ENCODE assay signal across 9 mouse cellular contexts in genomic region chr1:36861775-36862174, GRCm38 (mm10).
A peak's percentile ranks its signal among the peaks of the same experiment; 100 is the strongest.
DNase-seq lines count a peak whose midpoint lies in the region; ATAC-seq and TF ChIP-seq lines count a peak whose summit lies in the region.
"Had no signal": no experiment of that assay in that cellular context is flagged by ENCODE, and none has a peak within 500 bp of the region (broad histone marks: within the 10 kb centered on the region; RNA-seq: fewer than 3 reads in every experiment).

No protein-coding gene starts in this region.

- 62% methylated on average over 2 of the region's 2 CpGs for WGBS in kidney, postnatal 0 days
- 68% methylated on average over 2 of the region's 2 CpGs for WGBS in embryonic facial prominence, embryonic 15.5 days
- WGBS in heart, embryonic 14.5 days = 48% methylated on average over 2 of the region's 2 CpGs
- 52% methylated on average over 2 of the region's 2 CpGs for WGBS in liver, postnatal 0 days (ENCODE audit: insufficient replicate concordance)

- no peak overlapping the region for H3K4me2 ChIP-seq in kidney, postnatal 0 days (ENCODE audit: low read length)
- no peak overlapping the region for H3K4me2 ChIP-seq in embryonic facial prominence, embryonic 15.5 days (replicated peaks)
- no peak overlapping the region for H3K4me2 ChIP-seq in heart, embryonic 14.5 days (ENCODE audit: low read length)
- H3K4me2 ChIP-seq in liver, postnatal 0 days (ENCODE audit: low read depth, low read length) = no peak overlapping the region

- ATAC-seq in kidney, postnatal 0 days (replicated peaks; ENCODE audit: low FRiP score, low read depth) = no peak
- 0 out of 2 replicates have a peak, but pooled peaks have one; percentile 29 for ATAC-seq in embryonic facial prominence, embryonic 15.5 days (ENCODE audit: insufficient number of reproducible peaks, low FRiP score, low TSS enrichment, low read depth)
- ATAC-seq in heart, embryonic 14.5 days (ENCODE audit: insufficient number of reproducible peaks, insufficient read depth, low FRiP score, low read depth) = 0 out of 2 replicates have a peak, but pooled peaks have one; percentile 46
- peak; percentile 87 for ATAC-seq in liver, postnatal 0 days

- H3K4me3 ChIP-seq in kidney, postnatal 0 days (replicated peaks; ENCODE audit: low read depth, low read length) = no peak overlapping the region
- H3K4me3 ChIP-seq in embryonic facial prominence, embryonic 15.5 days (replicated peaks) = no peak overlapping the region
- H3K4me3 ChIP-seq in heart, embryonic 14.5 days (ENCODE audit: control insufficient read depth in 1 of 2, insufficient read depth in 1 of 2, low read depth in 1 of 2, low read length in 2 of 2) = no peak overlapping the region
- no peak overlapping the region for H3K4me3 ChIP-seq in liver, postnatal 0 days (ENCODE audit: low read depth, low read length)

- H3K27ac ChIP-seq in kidney, postnatal 0 days = peak overlapping the region; percentile 55
- H3K27ac ChIP-seq in embryonic facial prominence, embryonic 15.5 days (replicated peaks) = peak overlapping the region; percentile 49
- peak overlapping the region; percentile 63 to 71 for H3K27ac ChIP-seq in heart, embryonic 14.5 days (replicated peaks in 1 of 2; ENCODE audit: control insufficient read depth in 1 of 2, insufficient read depth in 1 of 2, low read depth in 2 of 2, low read length in 2 of 2)
- H3K27ac ChIP-seq in liver, postnatal 0 days (ENCODE audit: low read depth) = peak overlapping the region; percentile 66

- no peaks in the 10 kb centered on the region for H3K27me3 ChIP-seq in kidney, postnatal 0 days (ENCODE audit: insufficient read depth, low read length)
- no peaks in the 10 kb centered on the region for H3K27me3 ChIP-seq in embryonic facial prominence, embryonic 15.5 days
- no peaks in the 10 kb centered on the region for H3K27me3 ChIP-seq in heart, embryonic 14.5 days (ENCODE audit: control insufficient read depth, insufficient read depth, low read length)
- H3K27me3 ChIP-seq in liver, postnatal 0 days (ENCODE audit: insufficient read depth, low read length) = no peaks in the 10 kb centered on the region

- H3K36me3 ChIP-seq in kidney, postnatal 0 days (ENCODE audit: insufficient read depth, low read length) = no peaks in the 10 kb centered on the region
- no peaks in the 10 kb centered on the region for H3K36me3 ChIP-seq in embryonic facial prominence, embryonic 15.5 days
- H3K36me3 ChIP-seq in heart, embryonic 14.5 days (ENCODE audit: control insufficient read depth, insufficient read depth, low read length) = no peaks in the 10 kb centered on the region
- H3K36me3 ChIP-seq in liver, postnatal 0 days (replicated peaks; ENCODE audit: insufficient read depth, low read length) = peaks cover 10% of the 10 kb centered on the region; the same call in 1 of the 2 replicates

- H3K9ac ChIP-seq in kidney, postnatal 0 days (ENCODE audit: low read depth, low read length) = no peak overlapping the region
- no peak overlapping the region for H3K9ac ChIP-seq in embryonic facial prominence, embryonic 15.5 days
- no peak overlapping the region for H3K9ac ChIP-seq in heart, embryonic 14.5 days (ENCODE audit: low read length)
- no peak overlapping the region for H3K9ac ChIP-seq in liver, postnatal 0 days (replicated peaks)

- no peak for TF ChIP-seq EP300 in liver, postnatal 0 days (IDR thresholded peaks at IDR 0.05; ENCODE audit: low read depth)

- TF ChIP-seq CTCF in kidney, postnatal 0 days (IDR thresholded peaks at IDR 0.05; ENCODE audit: low read depth) = no peak
- no peak for TF ChIP-seq CTCF in liver, postnatal 0 days (IDR thresholded peaks at IDR 0.05; ENCODE audit: low read depth)

- H3K9me3 ChIP-seq in kidney, postnatal 0 days (replicated peaks; ENCODE audit: low read length) = no peaks in the 10 kb centered on the region
- H3K9me3 ChIP-seq in embryonic facial prominence, embryonic 15.5 days (replicated peaks) = no peaks in the 10 kb centered on the region
- H3K9me3 ChIP-seq in heart, embryonic 14.5 days (ENCODE audit: control insufficient read depth, low read length) = no peaks in the 10 kb centered on the region
- H3K9me3 ChIP-seq in liver, postnatal 0 days (ENCODE audit: low read length) = no peaks in the 10 kb centered on the region

- H3K4me1 ChIP-seq in kidney, postnatal 0 days (replicated peaks; ENCODE audit: insufficient read depth, low read length) = peaks cover 9% of the 10 kb centered on the region; the same call in 1 of the 2 replicates
- H3K4me1 ChIP-seq in embryonic facial prominence, embryonic 15.5 days = peaks cover 15% of the 10 kb centered on the region
- peaks cover 17 to 38% of the 10 kb centered on the region in 2 experiments for H3K4me1 ChIP-seq in heart, embryonic 14.5 days (ENCODE audit: control insufficient read depth in 2 of 2, insufficient read depth in 2 of 2, low read length in 2 of 2)
- peaks cover 12% of the 10 kb centered on the region for H3K4me1 ChIP-seq in liver, postnatal 0 days (ENCODE audit: insufficient read depth)

- peak; percentile 59 for DNase-seq in kidney, postnatal 0 days (ENCODE audit: low spot score)
- no peak for DNase-seq in kidney, postnatal 10 days
- DNase-seq in liver, postnatal 0 days = no peak
- no peak for DNase-seq in testis, postnatal 10 days (ENCODE audit: low spot score)
- DNase-seq in frontal cortex, postnatal 14 days (ENCODE audit: low spot score in 2 of 2) = no peak
- no peak for DNase-seq in adrenal gland, postnatal 25 days
- DNase-seq: cerebellum, postnatal 36 days had no signal
